Mouse (Mus musculus) spleen, embryonic (tissue): ENCODE measurements around the gene Atp4a.
"Not testable (repeated sequence)": the region's sequence is repeated elsewhere in the genome, so short reads cannot be mapped to it uniquely, and the experiment has no call there.

Experiments used
- CTCF ChIA-PET: fragments of 350-600 bp; sonication (Branson Sonifier 250); formaldehyde crosslinking; loops from one replicate; lab custom pipeline; 2022; lab: Charles Lee

Atp4a gene

DNA sequence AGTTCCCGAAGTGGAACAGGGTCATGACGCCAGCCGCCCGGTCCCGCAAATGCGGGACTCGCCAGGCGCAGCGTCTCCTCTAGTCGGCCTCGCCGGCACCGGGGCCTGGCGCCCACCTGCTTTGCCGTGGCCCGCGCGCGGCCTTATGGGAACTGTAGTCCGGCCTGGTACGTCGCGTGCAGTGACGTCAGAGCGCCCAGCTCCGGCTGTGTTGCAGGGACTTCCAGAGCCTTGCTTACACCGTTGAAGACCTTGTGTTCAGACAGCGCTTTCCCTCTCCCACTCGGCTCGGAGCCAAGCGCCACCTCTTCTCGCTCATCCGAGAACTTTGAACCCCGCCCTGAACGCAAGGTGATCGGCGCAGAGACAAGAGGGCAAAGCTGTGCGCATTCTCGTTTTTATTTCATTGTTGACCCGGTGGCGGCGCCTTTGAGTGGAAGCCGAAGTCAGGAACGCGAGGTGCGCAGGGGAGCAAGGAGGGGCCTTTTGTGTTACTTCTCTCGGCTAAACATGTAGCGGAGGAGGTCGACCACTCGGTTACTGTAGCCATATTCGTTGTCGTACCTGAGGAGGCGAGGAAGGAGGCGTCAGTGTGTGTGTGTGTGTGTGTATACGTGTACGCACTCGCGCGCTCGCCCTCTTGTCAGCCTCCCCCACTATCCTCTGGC lies 17.5 kb downstream of the Atp4a start, which contains the start of gene Tmem147:
Tmem147 (minus strand) TSS at position 145 of the 668 bp plus-strand sequence.
- CTCF ChIA-PET: no interaction called here

DNA sequence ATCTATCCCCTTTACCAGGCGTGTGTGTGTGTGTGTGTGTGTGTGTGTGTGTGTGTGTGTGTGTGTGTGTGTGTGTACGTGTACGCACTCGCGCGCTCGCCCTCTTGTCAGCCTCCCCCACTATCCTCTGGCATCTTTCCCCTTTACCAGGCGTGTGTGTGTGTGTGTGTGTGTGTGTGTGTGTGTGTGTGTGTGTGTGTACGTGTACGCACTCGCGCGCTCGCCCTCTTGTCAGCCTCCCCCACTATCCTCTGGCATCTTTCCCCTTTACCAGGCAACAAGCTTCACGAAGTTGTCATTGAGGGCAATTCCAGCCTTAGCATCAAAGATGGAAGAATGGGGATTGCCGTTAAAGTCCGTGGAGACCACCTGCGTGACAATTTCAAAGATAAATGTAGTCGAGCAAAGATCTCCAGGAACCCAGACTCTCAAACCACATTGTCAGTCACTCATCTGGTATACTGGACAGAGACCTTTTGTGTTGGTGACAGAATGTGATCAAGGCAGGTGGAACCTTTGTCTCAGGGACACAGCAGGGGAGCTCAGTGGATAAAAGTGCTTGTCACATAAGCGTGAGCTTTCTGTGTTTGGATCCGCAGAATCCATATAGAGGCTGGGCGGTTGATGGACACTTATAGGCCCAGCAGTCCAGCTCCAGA lies 18.2 kb downstream of the Atp4a start:
- CTCF ChIA-PET: interaction anchor here (0.7 kb wide), 1 partner anchor 34 kb away, joined by 3 read pairs; no protein-coding TSS in a partner anchor

GRCm38 (mm10) chr7:30736211-30736610 lies 24.2 kb downstream of the Atp4a start:
- CTCF ChIA-PET: interaction anchor here (0.6 kb wide), 1 partner anchor 22 kb away, joined by 8 read pairs; no protein-coding TSS in a partner anchor

DNA sequence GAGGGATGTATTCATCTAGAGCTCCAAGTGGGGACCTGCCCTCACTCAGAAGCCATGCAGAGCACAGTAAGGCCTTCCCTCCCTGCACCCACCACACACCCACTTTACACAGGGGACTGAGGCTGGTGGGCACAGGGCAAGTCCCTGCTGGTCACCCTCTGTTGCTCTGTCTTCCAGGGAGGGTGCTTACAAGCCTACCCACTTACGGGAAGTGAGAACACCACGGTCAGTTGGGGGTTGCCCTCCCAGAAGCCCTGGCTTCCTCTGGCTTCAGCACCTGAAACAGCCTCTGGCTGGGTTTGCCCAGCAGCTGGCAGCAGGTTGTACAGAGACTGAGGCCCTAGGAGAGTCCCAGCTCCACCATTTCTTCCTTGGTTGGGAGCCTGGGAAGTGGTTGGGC lies 30.6 kb downstream of the Atp4a start:
- CTCF ChIA-PET: not testable (repeated sequence)

DNA sequence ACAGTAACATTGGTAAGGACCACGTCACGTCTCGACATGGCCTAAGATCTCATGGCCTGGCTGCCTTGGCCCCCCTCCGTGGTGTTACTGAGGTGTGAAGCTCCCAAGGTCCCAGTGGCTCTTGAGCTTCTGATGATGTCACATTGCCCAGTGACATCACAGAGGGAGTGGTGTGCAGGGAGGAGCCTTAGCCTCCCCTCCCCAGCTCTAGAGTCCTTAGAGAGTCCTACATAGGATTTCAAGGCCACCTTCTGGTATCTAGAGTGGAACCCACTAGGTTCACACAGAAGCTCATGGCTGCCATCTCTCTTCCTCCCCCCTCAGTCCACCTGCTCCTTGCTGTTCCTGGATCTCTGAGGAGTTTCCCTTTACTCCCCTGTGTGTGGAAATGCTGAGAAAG lies 31.6 kb downstream of the Atp4a start, which contains the start of gene Gapdhs:
Gapdhs (minus strand) TSS at position 65 of the 400 bp plus-strand sequence.
- CTCF ChIA-PET: not testable (repeated sequence)

- CTCF ChIA-PET: no interaction called here
These were observed 32.1 kb downstream of the Atp4a start for GRCm38 (mm10) chr7:30744022-30744598.

DNA sequence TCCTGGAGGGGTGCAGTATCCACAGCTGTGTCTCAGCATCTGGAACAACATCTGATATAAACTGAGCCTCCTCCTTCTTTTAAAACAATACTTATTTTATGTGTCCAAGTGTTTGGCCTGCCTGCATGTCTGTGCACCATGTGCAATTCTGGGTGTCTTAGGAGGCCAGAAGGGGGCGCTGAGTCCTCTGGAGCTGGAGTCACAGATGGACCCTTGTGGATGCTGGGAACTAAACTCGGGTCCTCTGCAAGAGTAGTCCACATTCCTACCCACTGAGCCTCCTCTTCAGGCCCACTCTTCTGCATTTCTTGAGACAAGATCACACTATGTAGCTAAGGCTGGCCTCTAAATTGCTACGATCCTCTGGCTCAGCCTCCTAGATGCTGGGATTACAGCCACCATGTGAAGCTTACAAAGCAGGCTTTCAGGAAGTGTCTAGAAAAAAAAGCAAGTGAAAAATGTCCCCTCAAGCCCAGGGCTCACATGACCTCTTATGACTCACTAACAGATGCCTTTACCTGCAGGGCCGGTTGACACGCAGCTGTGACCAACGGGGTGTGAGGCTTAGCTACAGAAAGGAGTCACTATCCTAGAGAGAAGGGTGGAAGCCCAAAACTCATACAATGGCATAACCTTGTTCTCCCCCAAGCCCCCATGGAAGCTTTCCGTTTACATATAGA lies 35.7 kb downstream of the Atp4a start:
- CTCF ChIA-PET: no interaction called here

- CTCF ChIA-PET: interaction anchor here (0.6 kb wide), 1 partner anchor 695 kb away, joined by 5 read pairs; no protein-coding TSS in a partner anchor
These were observed 38.0 kb downstream of the Atp4a start for GRCm38 (mm10) chr7:30749824-30750606.

GRCm38 (mm10) chr7:30751086-30751669 lies 39.2 kb downstream of the Atp4a start, which contains the start of gene Sbsn:
Sbsn (plus strand) TSS chr7:30751471.
- CTCF ChIA-PET: interaction anchor here (0.6 kb wide), 1 partner anchor 109 kb away, joined by 5 read pairs; no protein-coding TSS in a partner anchor

GRCm38 (mm10) chr7:30757001-30757400 lies 45.0 kb downstream of the Atp4a start:
- CTCF ChIA-PET: no interaction called here

GRCm38 (mm10) chr7:30758853-30759252 lies 46.8 kb downstream of the Atp4a start:
- CTCF ChIA-PET: interaction anchor here (0.7 kb wide), 1 partner anchor 22 kb away, joined by 8 read pairs; no protein-coding TSS in a partner anchor

- CTCF ChIA-PET: no interaction called here
These were observed 49.9 kb downstream of the Atp4a start for GRCm38 (mm10) chr7:30761769-30762352.

GRCm38 (mm10) chr7:30763456-30763855 lies 51.4 kb downstream of the Atp4a start, which contains the start of gene Dmkn:
Dmkn (plus strand) TSS chr7:30763756.
- CTCF ChIA-PET: interaction anchor here (0.5 kb wide), 1 partner anchor 13 kb away, joined by 7 read pairs; no protein-coding TSS in a partner anchor

DNA sequence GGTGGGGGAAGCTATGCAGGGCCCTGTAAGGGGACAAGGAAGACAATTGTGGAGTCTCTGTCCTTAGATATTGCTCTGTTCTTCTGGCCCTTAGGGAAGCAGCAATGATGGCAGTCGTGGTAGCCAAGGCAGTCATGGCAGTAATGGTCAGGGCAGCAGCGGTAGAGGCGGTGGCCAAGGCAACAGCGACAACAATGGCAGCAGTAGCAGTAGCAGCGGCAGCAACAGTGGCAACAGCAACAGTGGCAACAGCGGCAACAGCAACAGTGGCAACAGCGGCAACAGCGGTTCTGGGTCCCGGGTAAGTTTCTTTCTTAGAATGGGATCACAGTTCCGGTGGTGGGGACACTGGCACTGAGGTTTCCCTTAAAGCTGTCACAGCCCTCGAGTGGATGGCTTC lies 53.2 kb downstream of the Atp4a start:
- CTCF ChIA-PET: no interaction called here

DNA sequence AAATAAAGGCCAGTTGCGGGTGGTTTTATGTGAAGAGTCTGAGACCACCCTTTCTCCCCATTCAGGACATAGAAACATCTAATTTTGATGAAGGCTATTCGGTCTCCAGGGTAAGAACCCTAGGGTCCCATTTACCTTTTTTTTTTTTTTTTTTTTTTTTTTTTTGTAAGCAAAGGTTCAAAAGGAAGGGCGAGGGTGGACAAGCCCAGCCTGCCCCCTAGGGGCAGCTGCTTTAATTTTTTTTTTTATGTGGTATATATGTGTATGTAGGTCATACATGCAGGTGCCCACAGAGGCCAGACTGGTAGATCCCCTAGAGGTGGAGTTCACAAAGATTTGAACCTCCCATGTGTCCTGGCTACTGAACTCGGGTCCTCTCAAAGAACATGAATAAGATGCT lies 54.4 kb downstream of the Atp4a start:
- CTCF ChIA-PET: interaction anchor here (0.6 to 0.7 kb wide), 2 partner anchors 117 to 140 kb away, joined by 3 to 5 read pairs; no protein-coding TSS in a partner anchor

- CTCF ChIA-PET: no interaction called here
These were observed 57.2 kb downstream of the Atp4a start for GRCm38 (mm10) chr7:30769236-30769635.
